Mouse (Mus musculus) spleen, adult 2 months (tissue): ENCODE measurements around the gene Psme2b. TPM values are rescaled to one million over a fixed set of nuclear protein-coding genes. Genes with fewer than 3 reads are reported as not detected.
"Not testable (repeated sequence)": the region's sequence is repeated elsewhere in the genome, so short reads cannot be mapped to it uniquely, and the experiment has no call there.

Experiments used
- DNase-seq, 2 experiments: peaks; one replicate each; pipeline versions ENCODE4 v3.0.0 to v3.0.0-alpha.2; 2012 to 2021; ENCODE audit warnings: low spot score in 2 of 2, low read depth in 1 of 2
- H3K27ac ChIP-seq: fragments of 200-500 bp; 2 replicates; pipeline ENCODE4 v1.5.1; 2012; ENCODE audit warnings: low read length, inconsistent platforms; ENCODE audit not compliant: insufficient read depth
- H3K27me3 ChIP-seq: fragments of 200-500 bp; 2 replicates; pipeline ENCODE4 v1.6.1; 2012; ENCODE audit warnings: mild to moderate bottlenecking, moderate library complexity, low read length, inconsistent platforms; ENCODE audit not compliant: control insufficient read depth, insufficient read depth
- H3K36me3 ChIP-seq: fragments of 200-500 bp; 2 replicates; pipeline ENCODE4 v1.6.1; 2012; ENCODE audit warnings: mild to moderate bottlenecking, low read length, inconsistent platforms; ENCODE audit not compliant: control insufficient read depth, insufficient read depth
- H3K4me1 ChIP-seq: fragments of 200-500 bp; 2 replicates; pipeline ENCODE4 v1.6.1; 2011; ENCODE audit warnings: inconsistent platforms; ENCODE audit not compliant: control insufficient read depth, insufficient read depth, insufficient read length
- H3K4me3 ChIP-seq: fragments of 200-500 bp; 2 replicates; pipeline ENCODE4 v1.5.1; 2011; ENCODE audit warnings: mild to moderate bottlenecking, inconsistent platforms; ENCODE audit not compliant: insufficient read depth, insufficient read length; ENCODE audit errors: extremely low read depth
- CTCF ChIP-seq: fragments of 200-500 bp; IDR thresholded peaks from 2 replicates; pipeline ENCODE4 v1.5.1; 2011; ENCODE audit warnings: mild to moderate bottlenecking, inconsistent platforms; ENCODE audit not compliant: insufficient read depth, insufficient read length, insufficient replicate concordance; ENCODE audit errors: extremely low read depth
- POLR2A ChIP-seq: fragments of 200-500 bp; IDR thresholded peaks from 2 replicates; pipeline ENCODE4 v1.6.1; 2011; ENCODE audit warnings: low read depth, low read length, inconsistent platforms
- WGBS: fragments of 180-500 bp; shearing (Covaris S2); methylation state at CpG from one replicate; pipeline ENCODE4 v1.1.7; 2018; 5-methylcytosine and 5-hydroxymethylcytosine counted together
- polyA plus RNA-seq: library from polyadenylated mRNA; depleted of rRNA; stranded (reverse); fragments of >200 nt; gene quantifications from 2 replicates; pipeline ENCODE4 v1.2.3, GENCODE M21; 2012; rRNA removed

Gene Psme2b
- polyA plus RNA-seq, 1 experiment, result 8.3 TPM

GRCm38 (mm10) chr11:48918380-48918779 is 27.6 kb downstream of the Psme2b start:
- Histone ChIP-seq H3K27ac (no peak overlapping the region), H3K36me3 (no peaks in the 10 kb centered on the region), H3K27me3 (no peaks in the 10 kb centered on the region), H3K4me3 (no peak overlapping the region), H3K4me1 (peaks cover under 1% of the 10 kb centered on the region; the same call in 1 of the 2 replicates)
- TF ChIP-seq POLR2A (no peak), CTCF (no peak)
- 84% methylated on average over 3 of the region's 3 CpGs for WGBS
- DNase-seq, result no peak

- H3K4me1 ChIP-seq, result peaks cover 2% of the 10 kb centered on the region
- 53% methylated on average over 1 of the region's 1 CpGs for WGBS
- no peak for TF ChIP-seq POLR2A
- TF ChIP-seq CTCF, result no peak
- DNase-seq, result no peak
- H3K27ac ChIP-seq, result no peak overlapping the region
- H3K27me3 ChIP-seq, result no peaks in the 10 kb centered on the region
- no peak overlapping the region for H3K4me3 ChIP-seq
- no peaks in the 10 kb centered on the region for H3K36me3 ChIP-seq
Observed at GRCm38 (mm10) chr11:48913611-48914010, 32.4 kb downstream of the Psme2b start.

- WGBS, result 29% methylated on average over 1 of the region's 1 CpGs
- H3K4me3 ChIP-seq, result no peak overlapping the region
- no peak overlapping the region for H3K27ac ChIP-seq
- no peaks in the 10 kb centered on the region for H3K27me3 ChIP-seq
- peaks cover 2% of the 10 kb centered on the region for H3K4me1 ChIP-seq
- H3K36me3 ChIP-seq, result no peaks in the 10 kb centered on the region
- DNase-seq, result no peak
- TF ChIP-seq POLR2A (no peak), CTCF (no peak)
Observed at GRCm38 (mm10) chr11:48908459-48908858, 37.5 kb downstream of the Psme2b start.

- 26% methylated on average over 2 of the region's 2 CpGs for WGBS
- DNase-seq, result peak; percentile 21 to 34
- no peaks in the 10 kb centered on the region for H3K36me3 ChIP-seq
- no peaks in the 10 kb centered on the region for H3K27me3 ChIP-seq
- peak within 1 kb of the TSS; percentile 81 for H3K27ac ChIP-seq
- TF ChIP-seq POLR2A (no peak; the same call in 1 of the 2 replicates), CTCF (no peak)
- no peak within 1 kb of the TSS; the same call in 1 of the 2 replicates for H3K4me3 ChIP-seq
- peaks cover 18% of the 10 kb centered on the region for H3K4me1 ChIP-seq
Observed at GRCm38 (mm10) chr11:48902021-48902420, 44.0 kb downstream of the Psme2b start, which contains the start of gene Gm5431. Gm5431 (minus strand) TSS chr11:48902214.

- not testable (repeated sequence) for H3K36me3 ChIP-seq, H3K27me3 ChIP-seq, H3K4me3 ChIP-seq
- peak overlapping the region; percentile 81 for H3K27ac ChIP-seq
- DNase-seq, result peak; percentile 33 to 35
- peaks cover 18% of the 10 kb centered on the region for H3K4me1 ChIP-seq
- WGBS, result 38% methylated on average over 1 of the region's 1 CpGs
Observed at GRCm38 (mm10) chr11:48901567-48901930, 44.4 kb downstream of the Psme2b start.

GRCm38 (mm10) chr11:48900654-48901566 is 45.1 kb downstream of the Psme2b start:
- Histone ChIP-seq H3K4me3 (peak overlapping the region; percentile 36; the same call in 1 of the 2 replicates), H3K4me1 (peaks cover 18% of the 10 kb centered on the region), H3K27ac (peak overlapping the region; percentile 81)
- DNase-seq, result peak; percentile 29 to 42
- WGBS, result 35% methylated on average over 6 of the region's 6 CpGs
- not testable (repeated sequence) for H3K27me3 ChIP-seq, H3K36me3 ChIP-seq

GRCm38 (mm10) chr11:48898812-48899431 is 47.1 kb downstream of the Psme2b start:
- no peaks in the 10 kb centered on the region for H3K36me3 ChIP-seq
- TF ChIP-seq POLR2A, result no peak
- TF ChIP-seq CTCF, result no peak
- no peaks in the 10 kb centered on the region for H3K27me3 ChIP-seq
- 60% methylated on average over 2 of the region's 2 CpGs for WGBS
- DNase-seq, result no peak
- no peak overlapping the region for H3K4me3 ChIP-seq
- peaks cover 18% of the 10 kb centered on the region for H3K4me1 ChIP-seq
- peak overlapping the region; percentile 46; the same call in 1 of the 2 replicates for H3K27ac ChIP-seq

Other genes starting within 250 kb of the Psme2b start
- gene Rack1, start 145.9 kb downstream of the Psme2b start, polyA plus RNA-seq, result 2,204 and 3,047 TPM in 2 replicates
- gene Trim41, start 128.8 kb downstream of the Psme2b start, polyA plus RNA-seq, result 24.4 and 24.7 TPM in 2 replicates
- 53.6 and 63.6 TPM in 2 replicates for gene Trim7, start 120.0 kb downstream of the Psme2b start, polyA plus RNA-seq
- 3.9 and 6.1 TPM in 2 replicates for gene Gm12184, start 119.5 kb downstream of the Psme2b start, polyA plus RNA-seq
- gene Irgm1, start 74.5 kb downstream of the Psme2b start, polyA plus RNA-seq, result 10.6 and 13.0 TPM in 2 replicates
- 0.36 and 0.37 TPM in 2 replicates for gene Gm5431, start 44.0 kb downstream of the Psme2b start, polyA plus RNA-seq
- gene Olfr56, start 32.7 kb upstream of the Psme2b start, polyA plus RNA-seq, result 0.05 and 0.22 TPM in 2 replicates
- 16.0 and 17.9 TPM in 2 replicates for gene 9930111J21Rik1, start 33.2 kb upstream of the Psme2b start, polyA plus RNA-seq
- 0.23 and 0.36 TPM in 2 replicates for gene Gm12185, start 46.0 kb upstream of the Psme2b start, polyA plus RNA-seq
- gene Tgtp1, start 48.0 kb upstream of the Psme2b start, polyA plus RNA-seq, result 2.1 and 2.5 TPM in 2 replicates
- 10.8 and 11.0 TPM in 2 replicates for gene 9930111J21Rik2, start 105.1 kb upstream of the Psme2b start, polyA plus RNA-seq
- gene Tgtp2, start 118.0 kb upstream of the Psme2b start, polyA plus RNA-seq, result 7.1 and 19.6 TPM in 2 replicates
- gene Ifi47, start 130.4 kb upstream of the Psme2b start, polyA plus RNA-seq, result 16.8 and 16.9 TPM in 2 replicates
- gene Olfr1396, start 168.7 kb upstream of the Psme2b start, polyA plus RNA-seq, result 0.05 and 0.41 TPM in 2 replicates
- gene Olfr1395, start 196.1 kb upstream of the Psme2b start, polyA plus RNA-seq, result not detected in 2 replicates
- gene Olfr1394, start 208.2 kb upstream of the Psme2b start, polyA plus RNA-seq, result not detected in 2 replicates
- 3.9 and 6.9 TPM in 2 replicates for gene Btnl9, start 241.0 kb upstream of the Psme2b start, polyA plus RNA-seq